Mouse (Mus musculus) lung, postnatal 14 days (tissue): ENCODE measurements around the gene Nrtn.

ENCODE experiments used
- DNase-seq: peaks from one replicate; pipeline ENCODE4 v3.0.0; 2021

The Nrtn gene

DNA sequence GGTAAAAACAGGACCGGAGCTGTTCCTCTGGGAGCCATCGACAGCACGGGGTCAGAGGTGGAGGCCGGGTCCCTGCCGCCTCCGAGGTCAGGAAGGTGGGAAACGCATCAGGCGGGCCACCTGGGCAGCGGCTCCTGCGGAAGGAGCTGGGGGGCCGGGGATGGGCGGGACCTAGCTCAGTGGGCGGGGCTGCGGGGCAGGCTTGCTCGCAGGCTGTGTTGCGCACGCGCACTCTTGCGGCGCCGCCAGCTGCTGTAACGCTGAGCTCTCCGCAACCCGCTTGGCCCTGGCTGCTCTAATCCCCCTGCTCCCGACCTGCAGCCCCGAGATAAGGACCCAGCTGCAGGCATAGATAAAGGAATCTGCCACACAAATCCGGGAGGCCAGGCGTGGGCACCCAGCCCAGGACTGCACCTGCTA lies 4.7 kb upstream of the Nrtn start:
- peak; percentile 90 for DNase-seq

DNA sequence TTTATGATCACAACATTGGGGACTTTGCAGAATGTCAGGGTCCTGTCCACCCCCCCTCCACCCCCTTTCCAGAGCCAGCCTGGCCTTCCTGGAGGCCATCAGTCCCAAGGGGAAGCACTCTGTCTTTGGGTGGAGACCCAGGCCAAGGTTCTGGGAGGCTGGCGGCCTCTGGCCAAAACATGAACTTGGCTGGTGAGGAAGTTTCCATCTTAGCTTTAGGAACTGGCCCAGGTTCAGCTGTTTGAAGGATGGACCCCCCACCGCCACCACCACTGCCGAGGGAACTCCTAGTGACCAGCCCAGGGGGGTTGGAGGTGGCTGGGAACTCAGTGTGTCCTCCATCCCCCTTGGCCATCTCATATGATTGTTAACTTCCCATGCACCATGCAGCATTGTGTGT lies 3.7 kb upstream of the Nrtn start:
- no peak for DNase-seq

- DNase-seq = no peak
Measured at GRCm38 (mm10) chr17:56759261-56759660, 1.9 kb upstream of the Nrtn start.

DNA sequence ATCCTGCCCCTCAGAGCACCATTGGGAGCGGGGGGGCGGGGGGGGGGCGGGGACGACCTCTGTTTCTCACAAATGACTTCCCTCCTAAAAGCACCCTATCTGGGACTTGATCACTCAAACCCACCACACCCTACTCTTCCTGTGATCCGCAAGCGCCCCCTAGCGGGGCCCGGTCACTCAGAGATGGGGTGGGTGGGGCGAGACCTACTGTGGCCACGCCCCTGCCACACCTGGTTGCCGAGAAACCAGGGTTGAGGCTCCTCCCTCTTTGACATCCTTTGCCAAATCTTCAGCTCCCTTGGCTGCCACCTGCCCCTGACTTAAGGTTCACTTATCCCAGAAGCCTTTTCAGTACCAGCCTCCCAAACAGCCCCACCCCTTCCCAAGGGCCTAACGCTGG lies 802 bp upstream of the Nrtn start:
- peak; percentile 77 for DNase-seq

GRCm38 (mm10) chr17:56756703-56757399 lies 479 bp downstream of the Nrtn start:
- peak; percentile 59 for DNase-seq

GRCm38 (mm10) chr17:56754271-56755185 lies 2.8 kb downstream of the Nrtn start:
- no peak for DNase-seq

DNA sequence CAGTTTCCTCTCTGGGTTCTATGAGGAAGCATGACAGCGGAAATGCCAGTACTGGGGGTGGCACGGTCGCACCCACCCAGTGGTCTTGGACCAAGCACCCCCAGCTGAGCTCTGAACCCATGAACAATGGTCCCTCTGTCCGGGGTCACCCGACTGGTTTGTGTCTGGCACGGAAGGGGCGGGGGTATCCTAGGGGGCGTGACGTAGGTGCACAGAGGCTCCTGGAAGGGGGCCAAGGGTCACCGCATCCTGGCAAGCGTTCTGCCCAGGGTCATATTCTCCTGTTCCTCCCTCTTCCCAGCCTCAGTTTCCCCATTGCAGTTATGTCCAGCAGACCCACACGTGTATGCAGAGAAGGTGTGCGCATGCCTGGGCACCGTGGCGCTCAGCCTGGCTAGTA lies 3.9 kb downstream of the Nrtn start:
- DNase-seq = no peak

GRCm38 (mm10) chr17:56751404-56752072 lies 5.8 kb downstream of the Nrtn start:
- DNase-seq = peak; percentile 28

DNA sequence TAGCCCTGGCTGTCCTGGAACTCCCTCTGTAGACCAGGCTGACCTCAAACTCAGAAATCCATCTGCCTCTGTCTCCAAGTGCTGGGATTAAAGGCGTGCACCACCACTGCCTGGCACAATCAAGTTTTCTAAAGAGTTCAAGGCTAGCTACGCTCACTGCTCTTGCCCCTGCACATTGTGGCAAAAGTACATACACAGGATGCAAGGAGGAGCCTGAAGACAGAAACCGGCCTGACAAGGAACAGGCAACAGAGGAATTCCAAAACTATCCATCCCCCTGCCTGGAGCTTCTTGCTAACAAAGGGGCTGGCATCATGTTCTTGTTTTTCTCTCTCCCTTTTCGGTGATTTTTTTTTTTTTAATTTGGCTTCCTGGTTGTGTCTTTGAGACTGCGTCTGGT lies 13.2 kb downstream of the Nrtn start:
- no peak for DNase-seq

DNA sequence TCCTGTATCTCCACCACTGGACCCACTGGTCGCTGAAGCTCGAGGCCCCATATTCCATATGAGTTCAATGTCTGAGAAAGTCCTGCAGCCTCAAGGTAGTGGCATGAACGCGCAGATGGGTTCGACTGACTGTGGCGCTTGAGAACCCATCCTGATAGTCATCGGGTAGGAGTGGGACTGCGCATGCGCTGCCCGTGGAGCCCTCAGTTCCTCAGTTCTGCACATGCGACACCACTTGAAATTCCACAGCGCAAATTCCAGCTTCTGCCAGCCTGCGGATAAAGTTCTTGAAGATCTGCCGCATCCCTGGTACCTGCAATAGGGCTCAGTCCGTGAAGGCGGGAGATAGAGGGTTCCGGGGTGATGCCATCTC lies 16.6 kb downstream of the Nrtn start:
- no peak for DNase-seq

DNA sequence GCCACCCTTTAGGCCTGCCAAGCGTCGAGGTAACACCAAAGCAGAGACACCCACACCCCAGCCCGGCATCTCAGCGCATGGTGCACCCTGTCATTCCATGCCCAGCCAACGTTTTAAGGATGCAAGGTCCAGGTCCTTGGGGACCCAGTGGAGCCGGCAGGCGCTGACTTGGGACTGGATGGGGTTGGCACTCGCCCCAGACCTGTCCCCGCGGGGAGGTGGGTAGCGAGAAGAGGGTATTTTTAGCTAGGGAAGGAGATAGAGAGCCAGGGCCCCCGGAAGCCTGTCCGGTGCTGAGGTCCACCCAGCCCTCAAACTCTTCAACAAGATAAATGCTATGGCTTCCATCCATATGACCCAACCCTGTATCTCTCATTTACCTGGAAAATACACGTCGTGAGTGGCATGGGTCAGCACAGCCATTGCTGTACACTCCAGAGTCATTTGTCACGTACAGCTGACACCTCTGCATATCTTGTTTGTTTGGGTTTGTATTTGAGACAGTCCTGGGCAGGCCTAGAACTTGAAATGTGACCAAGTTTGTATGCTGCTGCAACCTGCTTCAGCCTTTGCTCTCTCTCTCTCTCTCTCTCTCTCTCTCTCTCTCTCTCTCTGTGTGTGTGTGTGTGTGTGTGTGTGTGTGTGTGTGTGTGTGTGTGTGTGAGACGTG lies 17.1 kb downstream of the Nrtn start:
- DNase-seq = no peak

GRCm38 (mm10) chr17:56738221-56738620 lies 19.1 kb downstream of the Nrtn start:
- peak; percentile 22 for DNase-seq

DNA sequence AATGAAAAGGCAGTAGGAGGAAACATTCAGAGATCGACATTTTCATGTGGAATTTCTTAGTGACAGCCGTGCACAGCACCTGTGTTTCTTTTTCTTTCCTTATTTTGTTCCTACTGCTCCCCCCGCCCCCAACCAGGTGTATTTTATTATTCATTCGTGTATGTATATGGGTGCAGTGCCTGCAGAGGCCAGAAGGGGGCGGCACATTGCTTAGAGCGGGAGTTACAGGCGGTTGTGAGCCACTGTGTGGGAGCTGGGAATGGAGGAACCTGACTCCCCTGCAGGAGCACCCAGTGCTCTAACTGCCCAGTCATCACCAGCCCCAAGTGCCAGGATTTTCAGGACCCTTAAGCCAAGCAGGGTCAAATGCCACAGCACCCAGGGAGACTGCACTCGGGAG lies 20.8 kb downstream of the Nrtn start:
- no peak for DNase-seq

- no peak for DNase-seq
Measured at GRCm38 (mm10) chr17:56729656-56730055, 27.7 kb downstream of the Nrtn start.

- DNase-seq = no peak
Measured at GRCm38 (mm10) chr17:56729151-56729550, 28.2 kb downstream of the Nrtn start.

DNA sequence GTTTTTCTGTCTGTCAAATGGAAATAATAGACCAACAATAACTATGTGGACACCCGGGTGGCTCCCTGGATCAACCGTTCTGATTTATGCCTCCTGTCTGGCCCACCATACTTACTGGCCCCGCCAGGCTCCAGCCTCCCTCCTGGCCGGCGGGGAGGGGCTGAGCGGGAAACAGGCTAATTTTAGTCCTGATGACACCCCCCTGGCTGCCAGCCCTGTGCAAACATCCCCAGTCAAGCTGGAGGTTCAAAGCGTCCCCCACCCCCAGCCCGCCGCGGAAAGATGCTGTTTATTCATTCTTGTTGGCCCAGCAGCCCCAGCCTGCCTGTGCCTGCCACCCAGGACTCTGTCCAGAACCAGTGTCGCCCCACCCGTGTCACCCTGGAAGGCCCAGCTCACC lies 29.2 kb downstream of the Nrtn start:
- DNase-seq = peak; percentile 51

DNA sequence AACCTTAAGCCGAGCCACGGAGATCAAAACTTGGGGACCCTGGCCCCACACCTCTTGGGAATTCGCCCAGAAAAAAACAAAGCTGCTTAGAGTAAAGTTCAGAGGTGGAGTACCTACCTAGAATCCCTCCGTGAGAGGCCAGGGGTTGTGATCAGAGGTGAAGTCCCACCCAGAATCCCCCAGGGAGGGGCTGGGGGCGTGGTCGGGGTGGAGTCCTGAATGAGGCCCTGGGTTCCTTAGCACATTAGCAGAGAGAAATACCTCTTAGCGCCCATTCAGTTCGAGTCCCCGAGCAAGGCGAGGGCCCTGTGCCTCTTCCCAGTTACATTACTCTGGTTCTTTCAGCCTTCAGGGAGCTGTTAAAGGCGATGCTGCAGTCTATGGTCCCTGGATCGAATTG lies 29.7 kb downstream of the Nrtn start:
- DNase-seq = no peak

DNA sequence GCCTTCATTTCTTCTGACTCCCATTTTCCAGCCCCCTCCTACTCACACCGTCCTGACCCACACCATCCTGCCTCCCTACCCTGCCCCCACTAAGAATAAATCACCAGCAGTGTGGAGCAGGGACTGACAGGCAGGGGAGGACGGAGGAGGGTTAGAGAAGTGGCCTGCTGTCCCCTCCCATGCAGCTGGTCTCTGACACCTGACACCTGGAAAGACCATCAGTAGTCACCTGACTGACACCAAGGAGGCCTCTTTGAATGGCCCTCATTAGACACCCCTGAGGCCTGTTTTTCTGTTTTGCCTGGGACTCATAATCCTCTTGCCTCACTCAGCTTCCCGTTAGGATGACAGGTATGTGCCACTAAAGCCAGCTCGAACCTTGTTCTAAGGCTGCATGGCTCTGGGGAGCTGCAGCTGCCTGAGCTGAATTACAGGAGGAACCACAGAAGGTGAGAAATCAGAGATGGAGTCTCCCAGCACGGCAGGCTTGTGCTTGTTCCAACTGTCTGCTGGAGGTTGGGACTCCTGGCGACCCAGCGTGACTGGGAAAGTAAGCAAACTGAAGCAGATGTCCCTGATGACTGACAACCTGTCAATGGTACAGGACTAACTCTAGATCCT lies 30.2 kb downstream of the Nrtn start:
- no peak for DNase-seq

DNA sequence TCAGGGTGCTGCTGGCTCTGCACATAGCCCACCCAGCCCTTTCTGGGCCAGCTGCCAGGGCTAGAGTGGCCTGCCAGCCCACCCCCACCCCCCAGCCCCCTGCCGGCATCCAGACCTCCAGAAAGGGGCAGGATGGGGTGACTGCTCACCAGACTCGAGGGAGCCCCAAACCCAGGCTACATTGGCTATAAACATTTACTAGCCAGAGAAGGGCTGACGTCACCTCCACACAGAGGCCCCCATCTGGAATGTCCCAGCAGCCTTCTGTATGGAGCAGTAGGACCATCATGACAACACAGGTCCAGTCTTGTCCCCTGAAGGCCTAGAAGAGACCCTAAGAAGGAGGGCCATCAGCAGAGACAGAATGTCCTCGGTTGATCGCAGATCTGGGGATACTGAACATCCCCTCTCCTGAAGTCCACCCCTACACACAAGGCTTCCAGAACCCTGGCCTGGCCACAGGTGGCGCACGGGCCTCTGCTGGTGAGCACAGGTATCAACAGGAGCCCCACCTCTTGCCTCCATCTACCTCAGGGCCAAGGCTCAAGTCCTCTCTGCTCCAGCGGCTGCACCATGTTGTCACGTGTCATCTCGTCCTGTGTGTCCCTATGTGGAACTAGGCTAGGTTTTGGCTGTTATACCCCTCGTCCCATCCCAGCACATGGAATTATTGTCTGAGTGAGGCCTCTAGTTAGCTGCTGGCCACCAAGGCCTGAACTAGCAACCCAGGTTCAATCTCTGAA lies 33.7 kb downstream of the Nrtn start:
- DNase-seq = no peak

- no peak for DNase-seq
Measured at GRCm38 (mm10) chr17:56722441-56722840, 34.9 kb downstream of the Nrtn start.

DNA sequence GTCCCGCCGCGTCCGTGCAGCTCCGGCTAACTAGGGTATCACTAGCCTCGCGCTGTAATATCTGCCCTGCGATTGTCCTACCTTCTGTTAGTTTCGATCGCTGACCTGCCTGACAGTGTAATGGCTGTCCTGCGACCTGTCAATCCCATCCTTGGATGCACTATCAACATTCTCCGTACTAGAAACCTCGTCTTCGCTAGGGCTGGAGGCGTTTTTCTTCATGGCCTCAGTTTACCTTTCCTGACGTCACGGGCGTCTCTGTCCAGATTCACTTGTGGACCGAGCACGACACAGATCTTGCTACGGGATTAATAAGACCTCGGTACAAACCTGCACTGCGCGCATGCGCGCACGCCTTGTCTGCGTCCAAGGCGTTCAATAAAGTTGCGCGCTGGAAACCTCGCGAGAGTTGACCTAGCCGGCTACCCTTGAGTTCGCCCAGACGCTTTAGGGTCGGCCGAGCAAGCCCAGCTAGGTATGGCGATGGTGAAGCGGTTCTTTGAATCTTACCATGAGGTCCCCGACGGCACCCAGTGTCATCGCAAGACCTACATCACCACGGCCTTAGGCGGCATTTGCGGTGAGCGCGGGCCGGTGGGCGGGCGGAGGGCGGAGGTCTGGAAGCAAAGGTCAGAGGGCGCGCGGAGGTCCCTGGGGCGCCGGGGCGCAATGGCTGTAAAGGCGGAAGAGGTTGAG lies 39.8 kb downstream of the Nrtn start, which contains the start of the genes Ndufa11 and Vmac:
Ndufa11 (plus strand) TSS at position 405 of the 696 bp plus-strand sequence.
Vmac (minus strand) TSS at position 660 of the 696 bp plus-strand sequence.
- peak; percentile 97 for DNase-seq
